Mouse (Mus musculus): ENCODE data around the gene Tmem18.
A peak's percentile ranks its signal among the peaks of the same experiment; 100 is the strongest.

Tmem18 gene

DNA sequence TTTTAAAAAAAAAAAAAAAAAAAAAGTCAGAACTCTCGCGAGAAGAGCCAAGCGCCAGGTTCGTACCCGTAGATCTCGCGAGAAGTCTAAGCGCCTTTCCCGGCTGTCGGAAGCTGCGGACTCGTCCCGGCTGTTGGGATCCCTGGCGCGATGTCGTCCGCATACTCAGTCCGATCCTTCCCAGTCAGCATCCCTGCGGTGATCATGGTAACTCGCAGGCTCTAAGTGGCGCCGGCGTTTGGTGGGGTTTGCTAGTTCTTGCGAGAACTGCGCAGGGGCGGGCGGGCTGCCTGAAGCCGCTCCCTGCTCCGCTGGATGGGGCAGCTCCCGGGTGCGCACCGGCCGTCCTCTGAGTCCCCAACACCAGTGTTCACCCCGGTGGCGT is at the start of gene Tmem18:
TSS of gene Tmem18 (plus strand) at position 71 of the 385 bp plus-strand sequence.
- peak; percentile 75 for DNase-seq (ENCODE audit: low read depth)

GRCm38 (mm10) chr12:30557349-30557748 is 26.9 kb upstream of the Tmem18 start:
- no peak for DNase-seq (ENCODE audit: low read depth)

- DNase-seq (ENCODE audit: low read depth), result no peak
Measured at GRCm38 (mm10) chr12:30561411-30561810, 22.8 kb upstream of the Tmem18 start.

DNA sequence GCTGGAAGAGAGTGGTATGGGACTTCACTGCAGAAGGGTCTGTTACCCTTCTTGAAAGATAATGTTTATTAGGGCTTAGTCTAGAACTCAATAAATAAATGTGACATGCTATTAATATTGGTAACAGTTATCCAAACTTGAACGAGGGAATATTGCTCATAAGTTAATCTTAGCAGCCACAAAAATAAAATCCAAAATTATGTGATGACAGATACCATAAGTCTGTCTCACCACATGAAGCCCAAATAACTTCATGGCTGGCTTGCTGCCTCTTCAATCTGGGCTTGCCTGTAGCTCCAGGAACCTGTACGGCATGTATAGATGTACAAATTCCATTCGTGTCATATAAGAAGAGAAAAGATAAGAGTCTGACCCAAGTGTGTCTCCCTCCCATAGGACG is 12.2 kb upstream of the Tmem18 start:
- no peak for DNase-seq (ENCODE audit: low read depth)

DNA sequence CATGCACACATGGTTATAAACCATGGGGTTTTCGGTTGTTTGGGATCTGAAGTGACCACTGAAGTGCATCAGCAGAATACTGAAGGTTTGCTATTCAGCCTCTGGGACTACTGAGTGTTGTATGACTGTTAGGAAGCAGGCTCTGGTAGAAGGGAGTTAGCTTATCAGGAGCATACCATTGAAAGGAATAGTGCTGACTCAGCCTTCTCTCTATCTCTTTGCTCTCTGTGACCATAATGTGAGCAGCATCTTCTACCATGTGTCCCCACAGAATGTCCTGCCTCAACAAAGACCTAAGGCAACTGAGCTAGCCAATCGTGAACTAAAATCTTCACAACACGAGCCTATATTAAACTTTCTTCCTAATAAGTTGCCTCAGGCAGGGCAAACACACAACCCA is 8.3 kb upstream of the Tmem18 start:
- no peak for DNase-seq (ENCODE audit: low read depth)

DNA sequence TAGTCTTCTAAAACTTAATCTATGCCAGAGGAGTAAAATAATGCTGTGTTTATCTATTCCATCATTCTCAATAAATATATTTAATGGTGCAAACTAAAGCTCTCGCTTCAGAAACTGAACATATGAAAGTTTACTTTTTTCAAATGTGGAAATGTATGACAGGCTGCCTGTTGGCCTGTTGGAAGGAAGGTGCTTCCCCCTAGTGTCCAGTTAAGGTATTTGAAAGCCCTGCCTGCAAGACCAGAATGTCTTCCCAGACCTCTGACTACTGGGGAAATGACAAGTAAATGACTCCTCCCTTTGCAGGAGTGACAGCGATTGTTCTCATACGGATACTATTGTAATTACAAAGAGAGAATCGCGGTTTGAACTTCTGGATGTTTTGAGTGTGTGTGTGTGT is 6.2 kb upstream of the Tmem18 start:
- DNase-seq (ENCODE audit: low read depth), result peak; percentile 46

GRCm38 (mm10) chr12:30581277-30581676 is 2.9 kb upstream of the Tmem18 start:
- DNase-seq (ENCODE audit: low read depth), result no peak

- no peak for DNase-seq (ENCODE audit: low read depth)
Measured at GRCm38 (mm10) chr12:30583586-30584355, 455 bp upstream of the Tmem18 start.

- no peak for DNase-seq (ENCODE audit: low read depth)
Measured at GRCm38 (mm10) chr12:30584863-30585262, 637 bp downstream of the Tmem18 start.

GRCm38 (mm10) chr12:30591832-30592231 is 7.6 kb downstream of the Tmem18 start:
- DNase-seq (ENCODE audit: low read depth), result no peak

DNA sequence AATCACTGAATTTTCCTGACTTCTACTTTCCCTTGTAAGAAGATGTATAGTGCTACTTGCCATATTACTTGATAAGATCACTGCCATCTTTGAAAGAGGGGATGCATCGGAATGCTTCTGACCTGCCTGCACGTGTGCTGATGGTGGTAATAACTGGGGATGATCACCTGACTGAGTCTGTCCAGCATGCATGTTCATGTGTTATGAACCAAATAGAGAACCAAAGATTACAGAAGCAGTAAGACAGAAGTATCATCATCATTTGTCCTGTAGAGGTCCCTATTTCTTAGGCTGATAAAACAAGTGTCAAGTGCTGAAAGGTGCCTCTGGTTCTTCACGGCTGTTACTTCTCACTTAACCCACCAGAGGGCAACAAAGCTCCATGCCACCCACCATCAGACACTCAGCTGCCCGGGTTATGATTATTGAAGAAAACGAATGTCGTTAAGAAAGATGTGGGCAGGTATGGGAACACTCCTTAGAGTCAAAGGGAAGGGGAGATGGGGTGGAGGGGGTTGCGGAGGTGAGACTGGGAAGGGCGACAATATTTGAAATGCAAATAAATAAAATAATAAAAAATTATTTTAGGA is 12.7 kb downstream of the Tmem18 start:
- DNase-seq (ENCODE audit: low read depth), result peak; percentile 18

DNA sequence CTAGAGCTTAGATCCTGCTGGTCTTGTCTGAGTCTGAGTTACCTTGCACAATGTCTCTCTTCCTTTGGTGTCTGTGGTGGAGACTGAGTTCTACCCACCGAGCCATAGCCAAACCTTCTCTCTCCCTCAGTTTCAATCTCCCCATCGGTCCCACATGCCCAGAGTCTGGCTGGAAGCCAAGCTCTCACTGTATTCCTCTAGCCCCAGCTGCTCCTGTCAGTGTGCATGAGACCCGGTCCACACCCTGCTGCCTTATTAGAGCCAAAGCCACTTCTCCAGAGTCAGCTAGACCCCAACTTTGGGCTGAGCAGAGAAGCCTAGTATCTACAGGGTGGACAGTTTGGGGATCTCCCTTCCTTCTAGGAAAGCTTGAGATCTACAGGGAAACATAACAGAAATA is 14.7 kb downstream of the Tmem18 start:
- no peak for DNase-seq (ENCODE audit: low read depth)

DNA sequence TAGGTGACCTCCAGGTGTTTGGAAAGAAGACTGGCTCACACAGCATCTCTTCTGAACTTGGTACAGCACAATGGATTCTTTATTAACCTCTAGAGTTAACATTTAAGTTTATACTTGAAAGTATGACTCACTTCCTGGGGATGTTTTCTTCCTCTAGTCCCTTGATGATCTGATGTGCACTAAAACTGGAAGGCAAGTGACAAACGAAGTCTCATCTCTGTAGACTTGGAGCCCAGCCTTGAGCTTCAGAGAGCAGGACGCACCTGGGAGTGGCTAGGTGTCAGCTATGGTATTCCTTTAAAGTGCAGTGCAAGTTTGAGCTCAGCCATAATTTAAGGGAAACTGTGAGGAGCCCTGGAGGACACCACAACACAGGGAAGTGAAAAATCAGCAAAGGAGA is 15.2 kb downstream of the Tmem18 start:
- no peak for DNase-seq (ENCODE audit: low read depth)

DNA sequence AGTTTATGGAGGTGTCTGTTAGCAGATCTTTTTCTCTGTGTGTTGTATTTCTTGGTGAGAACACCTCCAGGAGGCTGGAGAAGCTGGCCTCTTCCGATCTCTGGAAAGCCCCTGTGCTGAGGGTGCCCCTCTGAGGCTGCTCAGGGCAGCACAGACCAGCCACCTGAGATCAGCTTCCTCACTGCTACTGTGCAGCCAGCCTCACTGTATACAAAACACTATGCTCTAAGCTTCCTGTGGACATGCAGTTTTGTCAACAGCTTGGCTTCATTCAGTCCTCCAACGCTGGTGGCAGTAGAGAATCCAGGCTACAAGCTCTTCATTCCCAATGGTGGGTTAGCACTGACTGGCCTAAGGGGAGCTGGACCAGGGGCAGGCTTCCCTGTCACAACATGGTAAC is 15.8 kb downstream of the Tmem18 start:
- DNase-seq (ENCODE audit: low read depth), result no peak

DNA sequence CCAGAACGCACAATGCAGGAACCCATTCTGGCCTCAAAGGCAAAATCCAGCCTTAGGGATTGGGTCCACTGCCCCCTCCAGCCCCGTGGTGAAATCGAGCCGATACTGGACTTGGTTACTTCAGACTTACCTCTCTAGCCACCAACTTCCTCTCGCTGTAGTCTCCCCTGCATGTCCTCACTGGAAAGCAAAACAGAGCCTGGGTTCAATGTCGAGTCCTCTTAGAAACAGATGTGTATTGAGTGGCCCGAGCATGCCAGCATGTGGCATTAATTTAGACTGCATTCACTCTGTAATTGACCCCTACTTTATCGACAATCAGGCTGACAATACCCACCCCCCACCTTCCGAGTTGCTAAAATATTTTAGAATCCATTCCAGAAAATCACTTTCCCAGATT is 19.8 kb downstream of the Tmem18 start:
- DNase-seq (ENCODE audit: low read depth), result no peak

GRCm38 (mm10) chr12:30604876-30605275 is 20.6 kb downstream of the Tmem18 start:
- DNase-seq (ENCODE audit: low read depth), result no peak

- no peak for DNase-seq (ENCODE audit: low read depth)
Measured at GRCm38 (mm10) chr12:30605941-30606340, 21.7 kb downstream of the Tmem18 start.

DNA sequence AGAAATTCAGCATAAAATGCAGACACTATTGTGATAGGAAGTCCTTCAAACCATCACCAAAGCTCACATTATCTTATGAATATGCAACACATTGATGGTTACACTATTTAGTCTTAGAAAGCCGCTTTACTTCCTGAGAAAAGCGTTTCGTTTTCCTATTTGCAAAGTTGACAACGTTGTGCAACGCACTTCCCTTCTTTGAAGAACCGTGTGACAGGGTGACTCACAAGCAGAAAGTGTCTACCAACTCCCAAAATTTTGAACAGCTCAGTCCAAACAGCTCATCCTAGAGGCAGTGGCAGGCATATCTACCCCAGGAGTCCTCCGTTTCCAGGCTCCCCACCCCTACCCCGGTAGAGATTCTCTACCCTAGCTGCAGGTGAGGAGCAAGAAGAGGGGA is 22.5 kb downstream of the Tmem18 start:
- no peak for DNase-seq (ENCODE audit: low read depth)

DNA sequence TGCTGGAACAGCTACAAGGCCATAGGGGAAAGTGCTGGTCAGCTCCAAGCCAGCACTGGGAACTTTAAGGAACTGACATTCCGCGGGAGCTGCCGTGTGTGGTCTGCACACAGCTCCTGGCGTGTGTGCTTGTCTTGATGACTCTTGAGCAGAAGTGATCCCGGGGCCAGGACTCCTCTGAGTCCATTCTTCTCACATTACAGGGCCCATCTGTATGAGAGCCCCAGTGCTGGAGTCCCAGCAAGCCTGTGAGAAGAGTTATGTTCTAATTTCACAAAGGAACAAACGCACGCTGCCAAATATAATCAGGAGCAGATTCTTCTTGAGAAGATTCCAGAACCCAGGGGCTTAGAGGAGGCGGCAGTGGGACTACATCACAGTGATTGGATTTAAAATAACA is 34.2 kb downstream of the Tmem18 start:
- no peak for DNase-seq (ENCODE audit: low read depth)

GRCm38 (mm10) chr12:30628466-30628865 is 44.2 kb downstream of the Tmem18 start:
- no peak for DNase-seq (ENCODE audit: low read depth)

GRCm38 (mm10) chr12:30634534-30634933 is 50.3 kb downstream of the Tmem18 start:
- no peak for DNase-seq (ENCODE audit: low read depth)

All from fibroblast of lung, adult 2 months (primary cell).